Mouse (Mus musculus) liver, embryonic 14.5 days (tissue): ENCODE measurements around the gene Adgrg5.
A peak's percentile ranks its signal among the peaks of the same experiment; 100 is the strongest.

ENCODE experiments used
- CTCF ChIP-seq: IDR thresholded peaks from 2 replicates; pipeline ENCODE4 v1.5.1; 2016; ENCODE audit warnings: antibody characterized with exemption, low read depth, control low read depth
- EP300 ChIP-seq: IDR thresholded peaks from 2 replicates; pipeline ENCODE4 v1.6.1; 2016; ENCODE audit warnings: antibody characterized with exemption, low read depth

DNA sequence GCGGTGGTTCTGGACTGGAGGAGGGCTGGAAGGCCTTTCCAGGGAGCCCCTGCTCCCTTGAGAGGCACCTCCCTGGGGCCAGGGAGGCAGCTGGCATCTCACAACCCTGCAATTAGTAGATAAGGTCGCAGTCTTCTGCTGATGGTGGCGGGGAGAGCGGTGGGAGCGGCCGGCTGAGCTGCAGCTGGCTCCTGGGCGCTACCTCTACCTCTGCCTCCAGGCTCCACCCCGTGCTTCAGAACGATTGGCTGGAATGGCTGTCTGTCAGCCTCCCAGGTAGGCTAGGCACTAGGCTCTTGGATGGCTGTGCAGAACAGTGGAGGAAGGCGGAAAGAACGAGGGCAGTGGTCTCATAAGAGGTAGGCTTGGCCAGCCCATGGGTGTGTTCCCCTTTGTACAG lies 24.2 kb upstream of the Adgrg5 start:
- TF ChIP-seq CTCF (no peak), EP300 (peak; percentile 88)
